Mouse (Mus musculus) adrenal gland, adult (tissue): ENCODE measurements around the gene Tmem52.
A peak's percentile ranks its signal among the peaks of the same experiment; 100 is the strongest.
"Not testable (repeated sequence)": the region's sequence is repeated elsewhere in the genome, so short reads cannot be mapped to it uniquely, and the experiment has no call there.

Experiments used
- DNase-seq, 2 experiments: peaks; one replicate each; pipeline ENCODE4 v3.0.0; 2022 to 2023; ENCODE audit warnings: low spot score in 1 of 2; ENCODE audit not compliant: inconsistent age in 2 of 2

Tmem52 gene

DNA sequence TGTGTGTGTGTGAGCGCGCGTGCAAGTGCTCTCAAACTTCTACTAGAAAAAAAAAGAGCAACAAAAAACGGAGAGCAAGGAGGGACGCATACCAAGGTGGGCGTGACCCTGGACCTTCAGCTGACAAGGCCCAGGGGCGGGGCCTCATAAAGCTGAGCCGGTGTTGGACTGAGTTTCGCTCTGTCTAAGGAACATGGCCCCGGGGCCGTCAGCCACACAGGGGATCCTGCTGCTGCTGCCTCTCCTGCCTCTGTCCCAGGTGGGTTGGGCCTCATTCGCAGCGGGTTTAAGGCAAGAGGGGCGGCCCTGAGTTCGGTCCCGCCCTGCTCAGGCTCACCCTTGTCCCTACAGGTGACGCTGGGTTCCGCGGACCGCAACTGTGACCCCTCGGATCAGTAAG, at the start of gene Tmem52:
Tmem52 (plus strand) TSS at position 163 of the 400 bp plus-strand sequence.
- DNase-seq = peak; percentile 70 to 78

DNA sequence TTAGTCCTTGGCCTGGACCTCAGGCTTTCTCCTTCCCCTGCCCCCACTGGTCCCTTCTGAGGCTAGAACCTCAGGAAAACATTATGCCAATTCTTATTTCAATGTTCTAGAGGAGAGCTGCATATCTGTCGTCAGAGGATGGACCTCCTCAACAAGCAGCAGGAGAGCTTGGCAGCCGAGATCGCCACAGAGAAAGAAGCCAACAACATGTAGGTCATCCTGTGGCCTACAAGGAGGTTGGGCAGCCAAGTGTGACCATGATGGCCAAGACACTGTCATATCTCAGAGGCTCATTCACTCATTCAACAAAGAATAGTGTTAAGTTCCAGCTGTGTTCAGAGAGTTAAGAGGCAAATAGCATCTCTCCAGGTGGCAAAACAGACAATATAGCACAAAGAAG, 48.8 kb upstream of the Tmem52 start:
- DNase-seq = no peak

DNA sequence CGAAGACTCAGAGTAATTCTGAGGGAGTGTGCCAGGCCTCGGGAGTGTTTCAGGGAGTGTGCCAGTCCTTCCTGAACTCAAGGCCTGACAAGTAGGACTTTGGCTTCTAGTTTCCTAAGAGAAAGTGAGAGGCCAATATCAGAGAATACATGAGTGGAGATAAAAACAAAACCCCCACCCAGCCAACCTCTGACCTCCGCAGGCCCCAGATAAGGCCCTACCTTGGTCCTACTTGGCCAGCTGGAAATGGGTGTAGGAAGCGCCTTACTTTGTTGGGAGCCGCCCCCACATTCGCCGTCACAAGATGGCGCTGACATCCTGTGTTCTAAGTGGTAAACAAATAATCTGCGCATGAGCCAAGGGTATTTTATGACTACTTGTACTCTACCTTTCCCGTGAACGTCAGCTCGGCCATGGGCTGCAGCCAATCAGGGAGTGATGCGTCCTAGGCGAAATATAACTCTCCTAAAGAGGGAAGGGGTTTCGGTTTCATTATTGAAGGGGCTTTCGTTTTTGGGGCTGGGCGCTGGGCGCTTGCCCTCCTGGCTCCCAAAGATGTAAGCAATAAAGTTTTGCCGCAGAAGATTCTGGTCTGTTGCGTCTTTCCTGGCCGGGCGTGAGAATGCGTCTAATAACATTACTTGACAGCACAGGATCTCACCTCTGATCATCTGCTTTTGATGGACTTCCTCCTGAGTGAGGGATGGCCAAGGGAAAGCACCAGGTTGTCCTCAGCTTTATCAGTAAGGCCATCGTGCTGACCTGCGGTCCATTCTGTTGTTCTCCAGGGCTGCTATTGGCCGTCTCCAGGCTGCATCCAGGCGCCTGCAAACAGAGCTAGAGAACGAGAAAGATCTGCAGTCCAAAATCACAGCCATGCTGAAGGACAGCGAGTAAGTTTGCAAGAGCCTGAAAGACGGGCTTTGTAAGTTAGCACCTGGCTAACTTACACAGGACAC, 47.2 kb upstream of the Tmem52 start:
- not testable (repeated sequence) for DNase-seq

DNA sequence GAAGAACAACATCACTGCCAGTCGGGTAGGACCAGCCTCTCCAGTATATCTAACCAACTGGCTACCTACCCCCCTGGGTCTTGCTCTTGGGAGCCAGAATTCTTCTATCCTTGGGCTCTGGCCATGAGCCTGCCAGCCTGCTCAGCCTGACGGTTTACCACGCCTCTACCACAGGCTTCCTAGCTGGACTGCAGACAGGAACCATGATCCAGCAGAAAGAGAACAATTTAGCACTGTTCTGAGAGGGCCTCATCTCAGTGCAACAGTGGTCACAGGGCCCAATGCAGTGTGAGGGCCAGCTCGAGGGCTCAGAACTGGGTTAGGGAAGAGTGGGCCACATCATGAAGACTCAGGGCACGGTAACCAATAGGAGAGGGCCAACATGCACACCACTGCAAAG, 44.9 kb upstream of the Tmem52 start:
- DNase-seq = no peak

DNA sequence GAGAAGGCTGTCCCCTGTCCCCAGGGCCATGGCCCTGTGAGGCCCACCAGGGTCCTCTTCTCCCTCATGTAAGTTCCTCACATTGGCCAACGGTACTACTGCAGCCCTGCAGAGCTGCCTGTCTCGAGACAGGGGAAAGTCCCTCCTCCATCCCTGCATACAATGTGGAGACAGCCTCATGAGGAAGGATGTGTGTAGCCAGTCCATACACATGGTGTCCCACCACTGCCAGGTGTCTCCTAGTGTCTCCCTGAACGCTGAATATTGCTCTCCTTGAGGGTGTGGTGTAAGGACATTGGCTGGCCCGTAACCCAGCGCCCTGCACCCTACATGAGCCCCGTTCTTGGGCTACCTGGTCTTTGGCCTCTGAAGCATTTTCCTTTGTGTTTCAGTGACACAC, 42.6 kb upstream of the Tmem52 start:
- no peak for DNase-seq

DNA sequence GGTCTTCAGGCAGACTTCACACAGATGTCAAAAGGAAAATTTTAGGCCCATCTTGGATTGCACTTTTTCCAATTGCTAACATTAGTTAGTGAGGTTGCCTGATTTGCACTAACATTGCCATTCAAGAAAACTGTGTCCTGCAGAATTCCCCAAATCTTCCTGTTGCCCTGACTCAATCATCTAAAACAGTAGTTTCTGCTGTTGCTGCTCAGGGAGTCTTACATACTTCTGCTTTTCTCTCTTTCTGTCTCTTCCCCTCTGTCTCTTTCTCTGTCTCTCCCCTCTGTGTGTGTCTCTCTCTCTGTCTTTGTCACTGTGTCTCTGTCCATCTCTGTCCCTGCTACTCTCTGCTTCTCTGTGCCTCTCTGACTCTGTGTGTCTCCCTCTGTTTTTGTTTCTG, 40.5 kb upstream of the Tmem52 start:
- DNase-seq = no peak

DNA sequence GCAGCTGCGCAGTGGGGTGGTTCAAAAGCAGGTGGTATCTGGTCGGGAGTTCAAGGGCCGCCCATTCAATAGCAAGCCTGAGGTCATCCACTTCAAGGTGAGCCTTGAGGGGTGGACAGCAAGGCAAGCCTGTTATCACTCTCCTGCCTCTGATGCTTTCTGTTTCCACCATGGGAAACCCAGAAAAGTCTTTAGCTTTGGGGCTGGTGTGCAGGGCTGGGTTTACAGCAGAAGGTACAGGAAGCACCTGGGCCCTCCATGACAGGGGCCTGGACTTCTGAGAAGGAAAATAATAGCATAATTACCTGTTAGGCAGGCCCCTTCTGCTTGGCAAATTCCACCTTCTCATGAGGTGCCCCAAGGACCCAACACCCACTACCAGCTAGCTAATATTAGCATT, 39.7 kb upstream of the Tmem52 start:
- DNase-seq = no peak

DNA sequence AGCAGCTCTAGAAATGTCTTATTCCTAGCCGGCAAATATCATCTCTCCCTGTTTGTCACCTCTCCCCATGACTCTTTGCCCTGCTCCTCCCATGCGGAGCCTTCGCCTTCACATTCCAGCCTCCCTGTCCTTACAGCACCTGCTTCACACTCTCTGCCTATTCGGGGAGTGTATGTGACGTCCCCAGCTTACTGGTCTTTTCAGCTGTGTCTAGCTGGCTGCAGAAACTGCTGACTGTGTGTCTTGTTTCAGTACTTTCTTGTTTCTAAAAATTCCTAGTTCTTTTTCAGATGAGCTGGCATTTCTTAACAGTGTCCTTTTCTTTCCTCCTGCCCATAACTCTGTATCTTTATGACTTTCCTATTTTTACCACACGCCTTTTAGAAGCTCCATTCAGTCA, 36.6 kb upstream of the Tmem52 start:
- DNase-seq = no peak

DNA sequence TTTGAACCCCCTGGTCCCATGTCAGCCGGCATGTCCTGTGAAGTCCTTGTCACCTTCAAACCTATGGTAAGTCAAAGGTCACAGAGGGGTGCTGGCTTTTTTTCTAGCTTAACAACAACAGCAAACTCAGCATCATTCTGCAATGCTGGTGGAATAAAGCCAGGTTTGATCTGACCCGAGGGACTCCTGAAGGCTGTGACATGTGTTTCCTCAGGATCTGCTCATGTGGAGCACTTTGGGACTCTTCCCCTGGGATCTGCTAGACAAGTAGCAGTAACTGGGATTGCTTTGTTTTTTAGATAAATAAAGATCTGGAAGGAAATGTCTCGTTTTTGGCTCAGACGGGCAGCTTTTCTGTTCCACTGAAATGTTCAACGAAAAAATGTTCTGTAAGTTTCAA, 34.9 kb upstream of the Tmem52 start:
- no peak for DNase-seq

DNA sequence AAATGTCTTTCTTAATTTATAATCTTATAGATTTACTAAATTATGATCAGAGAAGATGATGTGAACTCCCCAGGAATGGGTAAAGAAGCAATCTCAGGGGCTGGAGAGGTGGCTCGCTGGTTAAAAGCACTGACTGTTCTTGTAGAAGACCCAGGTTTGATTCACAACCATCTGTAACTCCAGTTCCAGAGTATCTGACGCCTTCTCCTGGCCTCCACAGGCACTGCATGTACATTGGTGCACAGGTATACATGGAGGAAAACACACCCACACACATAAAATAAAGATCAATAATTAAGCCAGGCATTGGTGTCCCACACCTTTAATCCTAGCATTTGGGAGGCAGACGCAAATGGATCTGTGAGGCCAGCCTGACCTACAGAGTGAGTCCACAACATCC, 26.1 kb upstream of the Tmem52 start:
- DNase-seq = no peak

DNA sequence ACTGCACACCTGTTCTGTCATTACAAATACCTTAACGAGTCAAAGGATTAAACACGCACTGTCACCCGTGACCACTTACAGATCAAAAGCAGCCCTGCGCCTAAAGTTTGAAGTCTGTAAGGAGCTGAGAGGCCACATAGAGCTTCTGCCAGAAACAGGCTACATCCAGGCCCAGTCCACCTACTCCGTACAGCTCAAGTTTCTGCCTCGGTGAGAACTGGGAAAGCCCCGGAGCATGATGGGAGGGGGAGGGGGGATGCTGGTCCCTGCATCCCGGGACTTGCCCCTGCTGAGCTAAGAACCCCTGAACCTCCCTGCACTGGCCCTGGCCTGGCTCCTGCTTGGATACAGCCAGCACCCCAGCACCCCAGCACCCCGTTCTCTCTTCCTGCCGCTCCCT, 17.3 kb upstream of the Tmem52 start:
- DNase-seq = no peak

DNA sequence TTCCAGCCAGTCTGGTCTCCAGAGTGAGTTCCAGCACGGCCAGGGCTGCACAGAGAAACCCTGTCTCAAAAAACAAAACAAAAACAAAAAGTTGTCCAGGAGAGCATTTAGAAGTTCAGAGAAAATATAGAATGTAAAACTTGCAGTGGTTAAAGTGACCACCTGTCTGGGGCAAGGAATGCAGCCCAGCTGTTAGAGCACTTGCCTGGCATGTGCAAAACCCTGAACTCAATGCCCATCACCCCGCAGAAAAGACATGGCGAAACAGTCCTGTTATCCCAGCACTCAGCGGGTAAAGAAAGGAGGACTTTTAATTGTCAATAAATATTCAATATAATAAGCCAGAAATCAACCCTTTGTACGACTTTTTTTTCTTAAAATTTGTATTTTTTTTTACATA, 10.3 kb upstream of the Tmem52 start:
- DNase-seq = no peak

DNA sequence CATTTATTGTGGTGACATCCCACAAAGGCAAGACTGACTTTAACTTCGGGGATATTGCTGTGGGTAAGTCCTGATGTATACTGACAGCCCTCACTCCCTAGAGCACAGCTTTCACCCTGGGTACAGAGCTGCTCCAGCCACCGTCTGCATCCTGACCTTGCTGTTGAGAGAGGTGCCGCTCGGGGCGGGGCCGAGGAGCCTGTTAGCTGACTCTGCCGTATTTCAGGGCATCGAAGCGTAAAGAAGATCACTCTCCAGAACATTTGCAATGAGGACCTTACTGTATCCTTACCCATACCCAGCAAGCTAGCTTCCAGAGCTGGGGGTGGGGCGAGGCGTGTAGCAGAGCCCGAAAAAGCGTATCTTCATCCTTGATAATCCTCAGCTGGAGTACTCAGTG, 5.9 kb upstream of the Tmem52 start:
- no peak for DNase-seq

DNA sequence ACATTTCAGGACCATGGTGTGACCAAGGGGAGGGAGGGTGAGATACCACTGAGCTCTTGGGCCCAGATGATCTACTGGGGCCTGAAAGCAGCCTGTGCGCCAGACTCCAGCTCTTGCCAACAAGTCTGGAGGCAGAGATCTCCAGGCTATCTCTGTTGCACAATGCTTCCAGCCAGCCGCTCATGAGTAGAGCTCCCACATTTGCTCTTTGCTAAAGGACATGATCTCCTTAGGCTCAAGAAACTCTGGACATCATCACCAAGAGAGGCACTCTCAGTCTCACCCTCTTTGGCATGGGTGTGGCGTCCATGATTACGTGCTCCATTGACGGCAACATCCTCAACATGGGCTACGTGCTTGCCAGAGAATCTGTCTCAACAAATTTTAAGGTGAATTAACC, 5.3 kb upstream of the Tmem52 start:
- DNase-seq = no peak

DNA sequence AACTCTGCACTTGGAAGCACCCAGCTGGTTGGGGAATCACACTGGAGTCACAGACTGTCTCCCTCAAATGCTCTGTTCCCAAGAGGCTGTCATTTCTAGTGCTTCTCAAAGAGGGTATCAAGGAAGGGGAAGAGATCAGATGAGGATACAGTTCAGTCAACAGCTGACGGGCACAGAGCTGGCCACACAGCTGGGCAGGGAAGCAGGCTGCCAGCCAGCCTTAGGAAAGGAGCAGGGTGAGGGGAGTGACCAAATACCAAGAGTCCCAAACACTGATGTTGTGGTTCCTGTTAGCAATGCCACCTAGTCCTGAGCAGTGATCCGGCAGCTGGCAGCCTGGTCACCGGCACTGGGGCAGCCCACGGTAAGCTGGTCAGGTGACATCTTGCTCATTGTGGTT, 4.9 kb upstream of the Tmem52 start:
- no peak for DNase-seq

DNA sequence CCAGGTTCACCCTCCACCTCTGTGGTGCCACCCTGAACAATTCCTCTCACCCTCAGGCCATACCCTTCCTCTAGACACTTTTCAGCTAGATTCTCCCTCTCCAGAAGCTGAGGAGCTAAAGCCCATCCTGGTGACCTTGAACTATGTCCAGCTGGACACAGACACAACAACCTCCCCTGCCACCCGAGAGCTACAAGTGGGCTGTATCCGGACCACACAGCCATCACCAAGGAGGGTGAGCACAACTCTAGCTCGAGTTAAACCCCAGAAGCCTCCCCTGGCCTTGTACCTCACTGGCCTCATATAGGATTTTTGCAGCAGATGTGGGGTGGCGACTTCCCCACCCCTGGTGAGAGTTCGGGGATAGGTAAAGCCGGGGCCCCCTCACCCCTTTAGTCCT, 3.3 kb upstream of the Tmem52 start:
- DNase-seq = no peak

DNA sequence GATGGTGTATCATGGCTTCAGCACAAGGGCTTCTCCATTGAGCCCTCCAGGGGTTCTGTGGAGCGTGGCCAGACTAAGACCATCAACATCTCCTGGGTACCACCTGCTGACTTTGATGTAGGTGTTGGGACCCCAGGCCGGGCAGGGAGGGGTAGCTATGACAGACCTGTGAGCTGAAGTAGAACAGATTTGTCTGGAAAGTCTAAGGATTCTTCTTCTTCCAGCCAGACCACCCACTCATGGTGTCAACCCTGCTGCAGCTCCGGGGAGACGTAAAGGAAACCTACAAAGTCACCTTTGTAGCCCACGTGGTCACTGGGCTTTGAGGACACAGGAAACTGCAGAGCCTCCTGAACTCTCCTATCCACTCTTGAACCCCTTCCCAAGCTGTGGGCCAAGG, 2.8 kb upstream of the Tmem52 start:
- DNase-seq = peak in 1 of 2 experiments; percentile 15

DNA sequence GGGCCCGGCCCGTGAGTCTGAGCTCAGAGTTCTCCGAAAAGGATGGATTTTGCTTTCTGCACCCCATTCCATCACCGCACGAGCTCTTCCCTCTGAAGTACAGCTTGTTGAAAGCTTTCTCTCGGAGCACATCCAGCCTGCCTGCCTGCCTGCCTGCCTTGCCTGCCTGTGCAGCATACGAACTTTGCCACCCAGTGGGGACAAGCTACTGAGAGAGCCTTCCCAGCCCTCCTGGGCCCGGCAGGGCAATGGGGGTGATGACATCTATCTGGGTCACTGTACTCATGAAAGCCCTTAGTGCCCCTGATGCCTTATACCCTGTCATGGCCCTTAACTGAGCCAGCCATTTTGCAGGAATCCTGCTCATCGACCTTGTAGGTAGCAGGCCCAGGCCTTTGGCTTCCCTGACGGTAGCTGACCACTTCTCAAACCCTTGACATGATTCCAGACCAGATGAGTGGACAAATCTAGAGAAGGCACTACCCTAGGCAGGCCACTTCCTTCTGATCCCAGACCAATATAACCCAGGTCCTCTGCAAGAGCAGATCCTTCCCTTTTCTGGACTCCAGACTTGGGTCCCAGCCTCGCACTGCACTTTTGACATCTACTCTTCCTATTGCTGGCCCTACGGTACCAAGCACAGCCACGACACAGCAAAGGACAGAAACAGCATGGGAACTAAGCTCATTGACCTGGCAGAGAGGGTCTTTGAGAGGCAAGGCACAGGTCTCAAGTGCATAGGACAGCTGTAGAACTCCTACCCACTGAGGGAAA, 1.5 kb upstream of the Tmem52 start:
- peak in 1 of 2 experiments; percentile 21 for DNase-seq

DNA sequence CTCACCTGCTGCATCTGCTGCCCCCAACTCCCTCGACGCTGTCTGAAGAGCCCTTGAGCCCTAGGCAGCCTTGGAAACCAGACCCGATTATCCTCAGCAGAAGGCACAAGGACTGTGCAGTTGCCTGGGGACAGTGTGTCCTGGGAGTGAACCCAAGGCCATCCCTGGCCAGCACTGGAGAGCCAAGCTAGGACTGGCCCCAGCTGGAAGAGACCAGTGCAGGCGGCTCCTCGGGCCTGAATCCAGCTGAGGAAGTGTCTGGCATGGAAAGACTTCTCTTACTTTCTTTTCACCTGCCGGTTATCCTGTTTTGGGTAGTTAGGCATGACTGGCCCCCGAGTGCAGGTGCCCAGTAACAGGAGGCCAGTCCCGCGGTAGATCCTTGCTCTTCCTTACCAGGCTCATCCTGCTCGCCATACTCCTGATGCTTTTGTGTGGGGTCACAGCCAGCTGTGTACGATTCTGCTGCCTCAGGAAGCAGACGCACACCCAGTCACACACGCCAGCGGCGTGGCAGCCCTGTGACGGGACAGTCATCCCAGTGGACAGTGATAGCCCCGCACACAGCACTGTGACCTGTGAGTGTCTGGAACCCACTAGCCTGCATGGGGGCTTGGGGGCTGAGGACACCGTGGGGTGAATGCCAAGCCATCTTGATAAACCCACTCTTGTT, 812 bp downstream of the Tmem52 start:
- DNase-seq = peak; percentile 84 to 88

DNA sequence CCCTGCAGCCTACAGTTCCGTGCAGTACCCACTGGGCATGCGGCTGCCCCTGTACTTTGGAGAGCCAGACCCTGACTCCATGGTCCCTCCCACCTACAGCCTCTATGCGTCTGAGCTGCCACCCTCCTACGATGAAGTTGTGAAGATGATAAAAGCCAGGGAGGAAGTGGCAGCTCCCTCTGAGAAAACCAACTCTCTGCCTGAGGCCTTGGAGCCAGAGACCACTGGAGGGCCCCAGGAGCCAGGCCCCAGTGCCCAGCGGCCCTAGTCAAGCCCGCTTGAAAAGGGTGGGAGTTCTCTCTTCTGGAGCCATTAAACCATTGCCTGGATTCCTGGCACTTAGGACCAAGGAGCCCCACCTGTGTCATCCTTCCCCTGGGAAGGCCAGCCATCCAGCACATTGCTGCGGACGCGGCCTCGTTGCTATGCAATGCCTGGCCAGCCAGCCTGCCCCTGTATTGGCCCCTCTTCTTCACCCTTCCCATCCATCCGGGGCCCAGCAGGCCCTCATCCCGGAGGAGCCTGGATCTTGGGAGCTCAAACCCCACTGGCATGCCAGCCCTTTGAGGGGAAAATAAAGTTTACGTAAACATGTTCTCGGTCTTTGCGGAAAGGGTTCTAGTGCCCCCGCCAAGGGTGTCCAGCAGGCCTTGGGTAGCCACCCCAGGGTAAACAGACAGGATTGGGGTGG, 1.5 kb downstream of the Tmem52 start:
- DNase-seq = peak in 1 of 2 experiments; percentile 20

DNA sequence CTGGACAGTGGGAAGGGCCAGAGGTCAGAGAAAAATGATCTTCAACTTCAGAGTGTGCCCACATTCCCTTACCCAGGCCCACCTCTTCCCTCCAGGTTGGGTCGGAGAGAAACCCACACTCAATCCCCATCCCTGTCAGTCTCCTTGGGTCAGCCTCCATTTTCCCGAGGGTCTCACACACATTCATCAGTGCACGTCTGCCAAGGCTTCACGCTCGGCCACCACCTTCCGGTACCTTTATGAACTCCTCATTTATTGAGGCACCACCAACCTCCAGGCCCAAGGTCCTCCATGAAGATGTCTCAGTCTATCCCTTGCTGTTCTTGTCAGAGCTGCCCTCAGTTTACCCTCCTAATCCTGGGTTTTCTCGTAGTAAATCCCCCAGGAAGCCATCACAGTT, 2.1 kb downstream of the Tmem52 start:
- peak in 1 of 2 experiments; percentile 19 for DNase-seq
